Mouse (Mus musculus): Measurements from ENCODE around the gene Tspan17. TPM values are rescaled to one million over a fixed set of nuclear protein-coding genes. Genes with fewer than 3 reads are reported as not detected.

The Tspan17 gene
- polyA plus RNA-seq, 1 experiment from 2014 or later = 8.7 TPM

GRCm38 (mm10) chr13:54757093-54757830 is 31.9 kb upstream of the Tspan17 start:
- WGBS = 36% methylated on average over 10 of the region's 10 CpGs
- Histone ChIP-seq H3K4me2 (peak overlapping the region; percentile 63), H3K9me3 (ENCODE audit: low read depth, low read length) (no peaks in the 10 kb centered on the region), H3K4me3 (ENCODE audit: low read depth, low read length) (peak overlapping the region; percentile 28), H3K9ac (no peak overlapping the region), H3K4me1 (ENCODE audit: insufficient read depth) (peaks cover 3% of the 10 kb centered on the region; the same call in 1 of the 2 replicates), H3K27me3 (ENCODE audit: insufficient read depth, low read length) (peaks cover 20% of the 10 kb centered on the region), H3K36me3 (ENCODE audit: insufficient read depth) (no peaks in the 10 kb centered on the region), H3K27ac (ENCODE audit: low read depth) (no peak overlapping the region)
- TF ChIP-seq CTCF (IDR thresholded peaks at IDR 0.05; ENCODE audit: low read depth) = no peak
- ATAC-seq (ENCODE audit: insufficient read depth) = no peak
- no peak for DNase-seq

- peak; percentile 97 for DNase-seq
- H3K27me3 ChIP-seq (ENCODE audit: insufficient read depth, low read length) = peaks cover 24% of the 10 kb centered on the region
- no peak overlapping the region for H3K27ac ChIP-seq (ENCODE audit: low read depth)
- ATAC-seq (ENCODE audit: insufficient read depth) = peak; percentile 94
- no peaks in the 10 kb centered on the region for H3K36me3 ChIP-seq (ENCODE audit: insufficient read depth)
- H3K9me3 ChIP-seq (ENCODE audit: low read depth, low read length) = no peaks in the 10 kb centered on the region
- TF ChIP-seq CTCF (IDR thresholded peaks at IDR 0.05; ENCODE audit: low read depth) = peak; percentile 85
- H3K4me1 ChIP-seq (ENCODE audit: insufficient read depth) = peaks cover 3% of the 10 kb centered on the region; the same call in 1 of the 2 replicates
- peak overlapping the region; percentile 28 for H3K4me3 ChIP-seq (ENCODE audit: low read depth, low read length)
- no peak overlapping the region for H3K9ac ChIP-seq
- WGBS = under 1% methylated on average over 43 of the region's 43 CpGs
- H3K4me2 ChIP-seq = peak overlapping the region; percentile 63
Observed at GRCm38 (mm10) chr13:54758045-54758755, 31.0 kb upstream of the Tspan17 start.

GRCm38 (mm10) chr13:54758756-54759470 is 30.3 kb upstream of the Tspan17 start:
- ATAC-seq (ENCODE audit: insufficient read depth) = 0 out of 2 replicates have a peak, but pooled peaks have one; percentile 2

GRCm38 (mm10) chr13:54759496-54759895 is 29.7 kb upstream of the Tspan17 start:
- H3K4me1 ChIP-seq (ENCODE audit: insufficient read depth) = peaks cover 3% of the 10 kb centered on the region; the same call in 1 of the 2 replicates
- no peak for ATAC-seq (ENCODE audit: insufficient read depth)

More at GRCm38 (mm10) chr13:54758756-54759470, 30.3 kb upstream of the Tspan17 start:
- no peak for DNase-seq
- Histone ChIP-seq H3K9ac (no peak overlapping the region), H3K4me1 (ENCODE audit: insufficient read depth) (peaks cover 3% of the 10 kb centered on the region; the same call in 1 of the 2 replicates), H3K9me3 (ENCODE audit: low read depth, low read length) (no peaks in the 10 kb centered on the region), H3K36me3 (ENCODE audit: insufficient read depth) (no peaks in the 10 kb centered on the region), H3K27me3 (ENCODE audit: insufficient read depth, low read length) (peaks cover 31% of the 10 kb centered on the region), H3K4me2 (peak overlapping the region; percentile 63), H3K27ac (ENCODE audit: low read depth) (no peak overlapping the region), H3K4me3 (ENCODE audit: low read depth, low read length) (no peak overlapping the region)
- WGBS = 2% methylated on average over 29 of the region's 29 CpGs
- no peak for TF ChIP-seq CTCF (IDR thresholded peaks at IDR 0.05; ENCODE audit: low read depth)

GRCm38 (mm10) chr13:54760164-54760795 is 28.9 kb upstream of the Tspan17 start:
- WGBS = 44% methylated on average over 8 of the region's 8 CpGs
- no peak for ATAC-seq (ENCODE audit: insufficient read depth)
- H3K4me1 ChIP-seq (ENCODE audit: insufficient read depth) = peaks cover 3% of the 10 kb centered on the region; the same call in 1 of the 2 replicates
- no peak overlapping the region for H3K4me2 ChIP-seq
- no peak overlapping the region for H3K4me3 ChIP-seq (ENCODE audit: low read depth, low read length)
- H3K36me3 ChIP-seq (ENCODE audit: insufficient read depth) = no peaks in the 10 kb centered on the region
- peak; percentile 9 for DNase-seq
- H3K9me3 ChIP-seq (ENCODE audit: low read depth, low read length) = no peaks in the 10 kb centered on the region
- TF ChIP-seq CTCF (IDR thresholded peaks at IDR 0.05; ENCODE audit: low read depth) = no peak
- H3K27me3 ChIP-seq (ENCODE audit: insufficient read depth, low read length) = peaks cover 45% of the 10 kb centered on the region
- H3K9ac ChIP-seq = no peak overlapping the region
- H3K27ac ChIP-seq (ENCODE audit: low read depth) = no peak overlapping the region

More at GRCm38 (mm10) chr13:54759496-54759895, 29.7 kb upstream of the Tspan17 start:
- no peak for DNase-seq
- no peaks in the 10 kb centered on the region for H3K9me3 ChIP-seq (ENCODE audit: low read depth, low read length)
- no peak overlapping the region for H3K4me3 ChIP-seq (ENCODE audit: low read depth, low read length)
- H3K36me3 ChIP-seq (ENCODE audit: insufficient read depth) = no peaks in the 10 kb centered on the region
- H3K9ac ChIP-seq = no peak overlapping the region
- H3K27ac ChIP-seq (ENCODE audit: low read depth) = no peak overlapping the region
- H3K27me3 ChIP-seq (ENCODE audit: insufficient read depth, low read length) = peaks cover 37% of the 10 kb centered on the region
- no peak for TF ChIP-seq CTCF (IDR thresholded peaks at IDR 0.05; ENCODE audit: low read depth)
- 23% methylated on average over 7 of the region's 7 CpGs for WGBS
- no peak overlapping the region for H3K4me2 ChIP-seq

GRCm38 (mm10) chr13:54760906-54761305 is 28.3 kb upstream of the Tspan17 start:
- no peak for DNase-seq
- no peak for TF ChIP-seq CTCF (IDR thresholded peaks at IDR 0.05; ENCODE audit: low read depth)
- no peak for ATAC-seq (ENCODE audit: insufficient read depth)
- H3K36me3 ChIP-seq (ENCODE audit: insufficient read depth) = no peaks in the 10 kb centered on the region
- no peak overlapping the region for H3K9ac ChIP-seq
- no peak overlapping the region for H3K4me2 ChIP-seq
- H3K4me1 ChIP-seq (ENCODE audit: insufficient read depth) = peaks cover 3% of the 10 kb centered on the region; the same call in 1 of the 2 replicates
- WGBS = 72% methylated on average over 7 of the region's 7 CpGs
- no peak overlapping the region for H3K27ac ChIP-seq (ENCODE audit: low read depth)
- H3K9me3 ChIP-seq (ENCODE audit: low read depth, low read length) = no peaks in the 10 kb centered on the region
- peaks cover 51% of the 10 kb centered on the region for H3K27me3 ChIP-seq (ENCODE audit: insufficient read depth, low read length)
- H3K4me3 ChIP-seq (ENCODE audit: low read depth, low read length) = no peak overlapping the region
